Mouse (Mus musculus) kidney, adult 2 months (tissue): ENCODE measurements around the gene Urm1.

Source experiments
- CTCF ChIP-seq: fragments of 200-500 bp; conservative IDR thresholded peaks from 2 replicates; pipeline ENCODE4 v1.5.1; 2011; ENCODE audit warnings: low read depth, mild to moderate bottlenecking, control low read depth, low read length, moderate library complexity, mixed read lengths; ENCODE audit not compliant: insufficient read depth, insufficient read length
- POLR2A ChIP-seq: fragments of 200-500 bp; IDR thresholded peaks from one replicate; pipeline ENCODE4 v1.6.1; 2011; ENCODE audit warnings: low read depth, low read length, control low read depth

- no peak for TF ChIP-seq CTCF
- TF ChIP-seq POLR2A = no peak
Observed at GRCm38 (mm10) chr2:29815678-29816371, 4.0 kb upstream of the Urm1 start.
